Mouse (Mus musculus) stomach, postnatal 0 days (tissue): ENCODE data around the gene Gm3839.

Experiments
- CTCF ChIP-seq: IDR thresholded peaks from 2 replicates; pipeline ENCODE4 v1.5.1; 2016; ENCODE audit warnings: antibody characterized with exemption, low read depth, mild to moderate bottlenecking, moderate library complexity
- EP300 ChIP-seq: optimal IDR thresholded peaks from 2 replicates; pipeline ENCODE3; 2016; ENCODE audit warnings: antibody characterized with exemption

DNA sequence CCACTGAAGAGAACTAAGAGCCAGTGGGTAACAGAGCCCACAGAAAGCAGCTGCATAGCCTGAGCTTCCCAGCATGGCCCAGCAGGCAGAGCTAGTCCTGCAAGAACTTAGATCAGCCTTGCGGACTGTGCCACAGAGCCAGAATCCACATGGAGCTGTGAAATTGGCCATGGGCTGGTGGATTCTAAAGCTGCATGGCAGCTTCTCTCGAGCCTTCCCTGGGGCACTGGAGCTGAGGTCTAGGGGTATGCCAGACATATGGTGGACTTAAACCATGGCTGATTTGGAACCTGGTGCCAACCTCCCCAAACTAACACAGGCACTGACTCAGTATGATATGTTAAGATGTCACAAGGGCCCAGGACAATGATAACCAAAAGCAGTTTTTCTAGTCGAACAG, 10.4 kb downstream of the Gm3839 start:
- TF ChIP-seq CTCF (no peak), EP300 (no peak)
